Mouse (Mus musculus) monocyte, adult 2 months (primary cell): ENCODE measurements around the gene Stk11ip.
A peak's percentile ranks its signal among the peaks of the same experiment; 100 is the strongest.

ENCODE experiments used
- DNase-seq, 2 experiments: peaks; one replicate each; pipeline ENCODE4 v3.0.0; 2022; ENCODE audit warnings: low spot score in 2 of 2, low read depth in 1 of 2

Stk11ip gene

DNA sequence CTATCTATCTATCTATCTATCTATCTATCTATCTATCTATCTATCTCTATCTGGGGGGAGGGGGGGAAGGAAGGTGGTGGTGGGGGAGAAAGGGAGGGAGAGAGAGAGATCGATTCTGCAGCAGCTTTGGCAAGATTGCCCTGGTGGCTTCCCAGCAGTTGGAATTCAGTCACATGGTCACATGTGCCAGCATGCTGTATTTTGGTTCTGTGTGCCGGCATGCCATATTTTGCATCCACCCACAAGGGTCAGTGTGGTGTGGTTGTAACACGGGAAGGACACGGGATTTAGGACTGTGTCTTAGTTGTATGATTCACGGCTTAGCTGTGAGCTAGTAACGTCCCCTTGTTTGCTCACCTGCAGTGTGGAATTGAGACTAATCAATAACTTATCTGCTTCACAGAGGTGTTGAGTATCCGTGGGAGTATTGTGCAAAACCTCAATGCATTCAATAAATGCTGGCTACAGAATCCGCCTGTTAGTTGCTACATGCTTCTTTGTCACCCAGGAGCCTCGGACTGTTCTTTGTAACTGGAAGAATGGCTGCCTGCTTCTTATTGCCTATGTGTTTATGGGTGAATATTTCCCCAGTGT, 17.4 kb downstream of the Stk11ip start:
- DNase-seq = no peak

DNA sequence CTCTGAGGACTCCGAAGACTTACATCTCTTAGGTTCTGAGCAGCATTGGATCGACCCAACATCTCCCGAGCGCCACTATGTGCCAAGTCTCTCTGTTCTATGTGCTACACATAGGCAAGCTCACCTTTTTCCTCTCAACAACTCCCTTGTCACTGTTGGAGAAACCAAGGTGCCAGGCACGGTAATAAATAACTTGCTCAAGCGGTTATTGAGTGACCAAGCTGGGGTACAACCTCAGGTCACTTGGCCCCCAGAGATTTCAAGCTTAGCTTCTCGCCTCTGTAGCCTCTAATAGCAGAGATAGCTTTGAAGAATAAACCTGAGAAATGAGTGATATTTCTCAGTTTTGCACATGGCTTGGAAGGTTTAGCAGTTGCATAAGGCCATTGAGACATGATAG, 20.2 kb downstream of the Stk11ip start:
- DNase-seq = no peak

DNA sequence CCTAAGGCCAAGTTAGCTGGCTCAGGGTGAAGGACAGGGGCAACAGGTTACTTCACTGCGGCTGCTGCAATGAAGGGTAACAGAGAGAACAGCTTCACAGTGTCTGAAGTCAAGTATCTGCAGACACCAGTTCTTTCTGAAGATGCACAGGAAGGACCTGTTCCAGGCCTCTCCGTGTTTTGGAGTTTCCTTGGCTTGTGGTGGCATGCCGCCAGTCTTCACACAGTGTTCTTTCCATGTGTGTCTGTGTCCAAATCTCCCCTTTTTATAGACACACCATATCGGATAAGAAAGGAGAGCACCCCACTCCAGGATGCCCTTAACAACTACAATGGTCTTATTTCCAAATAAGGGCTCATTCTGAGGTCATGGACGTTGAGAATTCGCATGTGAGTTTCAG, 23.0 kb downstream of the Stk11ip start:
- no peak for DNase-seq

DNA sequence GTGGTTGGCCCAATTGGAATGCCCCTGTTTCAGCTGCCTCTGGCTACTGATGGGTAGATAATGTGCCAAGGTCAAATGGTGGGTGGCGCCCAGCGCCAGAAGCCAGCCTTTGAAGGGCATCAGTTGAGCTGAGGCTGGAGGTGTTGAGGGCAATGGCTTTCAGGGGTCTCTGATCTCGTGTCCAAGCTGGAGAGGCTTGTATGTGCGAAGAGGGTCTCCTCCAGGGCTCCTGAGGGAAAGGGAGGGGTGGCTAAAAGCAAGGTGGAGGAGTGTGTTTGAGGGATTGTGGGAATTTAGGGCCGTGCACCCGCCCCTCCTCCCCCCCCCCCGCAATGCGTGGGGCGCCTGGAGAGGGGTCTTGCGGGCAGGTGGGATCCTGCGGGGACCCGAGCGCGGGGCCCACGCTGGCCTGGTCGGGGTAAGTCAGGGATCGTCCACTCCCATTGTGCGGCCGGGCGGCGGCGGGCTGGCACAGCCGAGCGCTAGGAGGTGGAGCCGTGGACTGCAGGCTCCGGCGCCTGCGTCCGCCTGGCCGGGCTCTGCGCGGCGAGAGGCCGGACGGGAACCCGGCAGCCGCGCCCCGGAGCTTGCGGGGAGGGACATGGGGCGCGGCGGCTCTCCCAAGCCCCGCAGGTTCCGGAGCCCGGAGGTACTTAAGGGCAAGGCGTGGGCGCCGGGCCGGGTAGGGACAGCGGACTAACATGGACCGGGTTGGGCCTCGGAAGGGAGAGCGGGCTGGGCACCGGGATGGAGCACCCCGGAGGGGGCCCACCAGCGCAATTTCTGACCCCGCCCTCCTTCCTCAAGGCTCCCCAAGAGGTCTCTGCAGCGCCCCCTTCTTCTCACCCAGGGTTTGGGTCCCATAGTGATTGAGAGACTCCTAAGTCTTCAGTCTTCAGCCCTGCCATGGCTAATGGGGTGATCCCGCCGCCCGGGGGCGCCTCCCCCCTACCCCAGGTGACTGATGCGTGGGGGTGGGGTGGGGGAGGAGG, 24.9 kb downstream of the Stk11ip start, which contains the start of gene Slc4a3:
TSS of gene Slc4a3 (plus strand) at position 302 of the 992 bp plus-strand sequence.
- DNase-seq = no peak

DNA sequence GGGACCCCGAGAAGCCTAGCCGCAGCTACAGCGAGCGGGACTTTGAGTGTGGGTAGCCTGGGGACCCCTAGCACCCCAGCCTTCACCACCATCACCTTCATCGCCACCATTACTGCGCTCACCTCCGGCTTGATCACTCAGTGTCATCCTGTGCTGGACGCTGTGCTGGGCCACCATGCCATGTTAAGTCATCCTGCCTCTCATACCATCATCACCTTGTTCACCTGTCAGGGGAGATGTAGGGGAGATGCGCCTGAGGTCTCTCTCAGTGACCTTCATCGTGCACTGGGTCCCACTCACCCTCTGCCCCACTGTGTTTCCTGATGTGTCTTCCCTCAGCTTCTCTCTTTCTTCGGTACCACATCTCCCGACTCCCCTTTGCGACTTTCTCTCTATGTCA, 26.0 kb downstream of the Stk11ip start:
- DNase-seq = no peak

DNA sequence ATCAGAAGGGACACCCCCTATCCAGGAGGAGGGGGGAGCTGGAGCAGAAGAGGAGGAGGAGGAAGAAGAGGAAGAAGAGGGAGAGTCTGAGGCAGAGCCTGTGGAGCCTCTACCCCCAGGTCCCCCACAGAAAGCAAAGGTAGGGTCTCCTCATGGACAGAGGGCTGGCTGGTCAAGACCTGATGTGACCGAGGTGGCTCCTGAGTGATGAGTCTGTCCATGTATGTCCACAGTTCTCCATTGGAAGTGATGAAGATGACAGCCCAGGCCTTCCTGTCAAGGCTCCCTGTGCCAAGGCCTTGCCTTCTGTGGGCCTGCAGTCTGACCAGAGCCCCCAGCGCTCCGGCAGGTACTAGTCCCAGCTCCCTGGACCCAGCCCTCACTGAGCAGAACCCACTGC, 26.8 kb downstream of the Stk11ip start:
- DNase-seq = no peak

DNA sequence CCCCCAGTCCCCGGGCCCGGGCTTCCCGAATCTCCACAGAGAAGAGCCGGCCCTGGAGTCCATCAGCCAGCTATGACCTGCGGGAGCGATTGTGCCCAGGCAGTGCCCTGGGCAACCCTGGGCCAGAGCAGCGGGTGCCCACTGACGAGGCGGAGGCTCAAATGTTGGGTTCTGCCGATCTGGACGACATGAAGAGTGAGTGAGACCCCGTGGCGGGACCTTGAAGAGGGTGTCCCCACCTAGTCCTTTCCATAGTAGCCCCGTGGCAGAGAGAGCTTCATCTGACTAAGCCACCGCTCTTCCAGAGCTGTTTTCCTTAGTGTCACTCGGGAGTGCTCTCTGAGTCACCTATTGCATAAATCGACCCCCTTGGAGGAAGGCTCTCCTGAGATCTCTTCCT, 27.5 kb downstream of the Stk11ip start:
- DNase-seq = no peak

DNA sequence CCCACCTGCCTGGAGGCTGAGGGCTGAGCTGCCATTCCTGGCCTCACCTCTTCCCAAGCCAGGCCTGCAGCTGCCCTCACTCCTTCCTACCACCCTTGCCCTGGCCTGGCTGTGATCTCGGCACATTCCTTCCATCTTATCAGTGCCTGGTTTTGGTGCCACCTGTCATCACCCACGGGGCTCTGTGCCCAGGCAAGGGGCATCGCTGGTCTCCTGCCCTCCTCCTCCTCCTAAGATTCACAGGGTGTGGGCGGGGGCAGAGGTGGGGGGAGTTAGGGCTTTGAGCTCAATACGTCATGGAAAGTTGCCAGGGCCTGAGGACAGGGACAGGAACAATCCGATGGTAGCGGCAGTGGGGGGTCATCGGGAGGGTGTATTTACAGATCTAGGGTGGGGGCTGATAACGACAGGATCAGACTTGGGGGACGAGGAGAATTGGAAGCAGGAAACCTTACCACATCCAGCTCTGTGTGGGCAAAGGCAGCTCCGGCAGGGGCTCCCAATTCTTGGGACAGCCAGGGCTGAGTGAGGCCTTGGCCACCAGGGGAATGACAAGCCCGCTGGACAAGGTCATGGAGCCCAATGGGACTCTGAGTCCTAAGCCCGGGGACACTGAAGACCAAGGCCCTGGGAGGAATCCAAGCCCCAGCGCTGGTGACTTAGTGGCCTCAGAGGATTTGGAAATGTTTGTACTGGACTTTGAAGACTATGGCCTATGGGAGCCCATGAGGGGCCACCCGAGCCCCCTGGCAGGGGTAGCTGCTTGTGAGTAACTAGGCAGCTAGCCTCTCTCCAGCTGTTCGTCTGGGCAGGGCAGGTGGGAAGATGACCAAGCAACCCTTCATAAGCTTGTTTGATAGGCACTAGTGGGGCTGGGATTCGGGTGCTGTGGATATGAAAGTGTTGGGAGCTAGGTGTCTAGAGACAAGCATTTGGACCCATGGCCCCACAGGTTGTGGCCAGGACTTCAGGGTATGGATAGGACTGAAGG, 28.3 kb downstream of the Stk11ip start:
- DNase-seq = no peak

DNA sequence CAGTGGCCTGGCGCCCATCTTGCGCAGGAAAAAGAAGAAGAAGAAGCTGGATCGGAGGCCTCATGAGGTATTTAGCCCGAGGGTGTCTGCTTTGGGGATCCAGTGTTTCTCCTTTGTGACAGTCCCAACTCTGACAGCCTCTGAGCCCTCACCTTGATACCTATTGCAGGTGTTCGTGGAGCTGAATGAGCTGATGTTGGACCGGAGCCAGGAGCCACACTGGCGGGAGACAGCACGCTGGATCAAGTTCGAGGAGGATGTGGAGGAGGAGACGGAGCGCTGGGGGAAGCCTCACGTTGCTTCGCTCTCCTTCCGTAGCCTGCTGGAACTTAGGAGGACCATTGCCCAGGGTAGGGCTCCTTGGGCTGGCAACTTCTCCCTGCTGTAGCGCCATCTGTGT, 29.3 kb downstream of the Stk11ip start:
- DNase-seq = no peak

DNA sequence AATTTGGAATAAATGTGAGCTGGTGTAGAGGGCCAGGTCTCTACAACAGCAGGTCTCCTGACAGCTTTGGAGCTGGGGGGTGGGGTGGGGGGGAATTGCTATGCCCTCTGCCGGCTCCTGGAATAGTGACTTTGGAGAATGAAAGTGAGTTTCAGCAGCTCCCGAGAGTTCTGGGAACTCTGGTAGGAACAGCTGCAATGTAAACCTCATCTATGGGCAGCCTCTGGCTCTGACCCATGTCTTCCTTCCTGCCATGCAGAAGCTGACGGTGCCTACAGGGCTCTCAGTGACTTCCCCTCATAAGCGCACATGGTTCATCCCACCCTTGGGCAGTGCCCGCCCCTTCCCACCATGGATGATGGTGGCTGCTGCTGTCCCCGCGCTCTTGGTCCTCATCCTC, 34.4 kb downstream of the Stk11ip start:
- no peak for DNase-seq

DNA sequence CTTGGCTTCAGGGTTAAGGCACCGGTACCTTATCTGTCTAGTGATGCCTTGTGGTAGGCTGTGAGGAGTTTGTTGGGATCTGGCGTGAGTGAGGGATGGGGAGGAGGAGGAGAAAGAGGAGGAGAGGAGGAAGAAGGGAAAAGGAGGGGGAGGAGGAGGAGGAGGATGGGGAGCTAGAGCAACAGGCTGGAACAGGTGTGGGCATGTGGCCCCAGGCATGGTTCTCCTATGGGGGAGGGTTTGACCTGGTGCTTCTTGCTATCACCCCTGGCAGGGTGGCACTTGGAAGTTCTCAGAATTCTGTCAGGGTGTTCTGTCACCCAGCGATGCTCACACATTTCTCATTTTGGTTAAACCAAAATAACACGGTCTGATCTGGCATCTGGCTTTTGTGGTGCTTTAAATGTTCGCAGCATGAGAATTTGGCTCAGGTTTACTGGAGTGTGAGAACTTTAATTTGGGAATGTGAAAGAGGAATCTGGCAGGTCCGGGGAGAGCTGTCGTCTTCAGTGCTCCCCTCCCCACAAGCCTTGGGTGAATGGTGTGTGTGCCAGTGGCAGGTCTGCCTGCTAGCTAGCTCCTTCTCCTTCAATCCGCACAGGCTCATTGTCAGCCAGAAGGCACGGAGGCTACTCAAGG, 34.9 kb downstream of the Stk11ip start:
- no peak for DNase-seq

DNA sequence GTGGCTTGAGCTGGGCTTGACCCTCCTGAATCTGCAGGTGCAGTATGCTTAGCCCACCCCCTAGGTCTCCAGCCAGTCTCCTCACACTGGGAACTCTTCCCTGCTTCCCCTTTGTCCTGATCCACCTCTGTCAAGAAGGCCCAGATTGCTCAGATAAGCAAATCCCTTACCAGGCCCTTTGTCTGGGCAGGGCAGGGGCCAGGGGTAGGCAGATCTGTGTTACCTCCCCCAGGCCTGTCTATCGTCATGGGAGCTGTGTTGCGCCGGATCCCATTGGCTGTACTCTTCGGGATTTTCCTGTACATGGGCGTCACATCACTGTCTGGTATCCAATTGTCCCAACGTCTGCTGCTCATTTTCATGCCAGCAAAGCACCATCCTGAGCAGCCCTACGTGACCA, 35.7 kb downstream of the Stk11ip start:
- DNase-seq = no peak

DNA sequence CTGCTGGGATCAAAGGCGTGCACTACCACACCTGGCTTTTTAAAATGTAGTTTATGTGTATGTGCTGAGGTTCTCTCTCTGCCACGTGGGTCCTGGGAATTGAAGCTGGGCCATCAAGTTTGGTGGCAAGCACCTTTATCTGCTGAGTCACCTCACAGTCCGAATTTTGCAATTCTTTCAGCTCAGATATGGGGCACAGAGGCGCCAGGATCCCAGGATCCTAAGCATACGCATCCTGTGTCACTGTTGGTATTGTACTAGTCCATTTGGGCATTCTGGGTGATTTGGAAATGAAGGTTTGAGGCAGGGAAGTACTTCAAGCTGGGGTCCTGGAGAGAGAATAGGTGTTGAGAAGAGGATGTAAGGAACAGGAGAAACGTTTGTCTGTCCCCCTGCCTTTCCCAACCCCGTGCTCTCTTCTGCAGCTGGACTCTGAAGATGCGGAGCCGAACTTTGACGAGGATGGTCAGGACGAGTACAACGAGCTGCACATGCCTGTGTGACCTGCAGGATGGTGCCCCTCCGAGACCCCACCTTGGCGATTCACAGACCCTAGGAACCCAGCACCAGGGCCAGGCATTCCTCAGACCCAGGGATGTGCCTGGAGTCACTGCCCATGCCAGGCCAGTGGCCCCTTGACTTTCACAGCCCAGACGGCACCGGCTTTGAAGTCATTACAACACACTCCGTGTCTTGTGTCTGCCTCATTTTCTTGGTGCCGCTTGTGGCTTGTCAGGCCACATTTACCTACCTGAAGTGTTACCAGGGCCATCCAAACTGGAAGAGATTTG, 37.3 kb downstream of the Stk11ip start:
- DNase-seq = no peak

DNA sequence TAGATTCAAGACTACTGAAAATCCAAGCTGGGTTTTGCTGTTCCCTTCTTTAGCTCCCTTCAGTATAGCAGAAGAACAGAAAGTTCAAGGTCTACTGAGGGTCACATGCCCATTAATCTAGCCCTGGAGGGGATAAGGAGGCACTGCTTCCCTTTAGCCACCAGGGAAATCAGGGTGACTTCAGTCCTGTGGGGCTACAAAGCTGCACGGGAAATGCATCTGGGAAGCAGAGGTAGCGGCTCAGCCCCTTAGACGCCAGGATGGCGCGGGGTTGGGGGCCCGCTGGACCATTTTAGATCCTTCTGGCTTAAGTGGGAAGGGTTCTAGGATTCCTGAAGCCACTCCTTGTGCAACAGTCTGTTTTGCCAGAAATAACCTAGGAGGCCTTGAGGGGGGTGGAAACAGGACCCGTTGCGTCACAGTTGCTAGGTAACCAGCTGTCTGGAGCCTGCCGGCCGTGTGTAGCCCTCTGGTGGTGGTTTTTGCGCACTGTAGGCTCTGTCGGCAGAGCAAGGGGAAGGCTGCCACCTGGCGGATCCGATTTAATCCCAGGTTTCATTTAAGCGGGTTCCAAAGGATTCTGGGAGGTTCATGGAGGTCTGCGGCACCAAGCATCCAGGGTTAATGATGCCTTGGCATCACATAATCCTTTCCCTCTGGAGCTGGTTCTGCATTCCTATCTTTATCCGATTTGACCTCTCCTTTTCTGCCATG, 38.0 kb downstream of the Stk11ip start:
- DNase-seq = peak; percentile 33 to 49

DNA sequence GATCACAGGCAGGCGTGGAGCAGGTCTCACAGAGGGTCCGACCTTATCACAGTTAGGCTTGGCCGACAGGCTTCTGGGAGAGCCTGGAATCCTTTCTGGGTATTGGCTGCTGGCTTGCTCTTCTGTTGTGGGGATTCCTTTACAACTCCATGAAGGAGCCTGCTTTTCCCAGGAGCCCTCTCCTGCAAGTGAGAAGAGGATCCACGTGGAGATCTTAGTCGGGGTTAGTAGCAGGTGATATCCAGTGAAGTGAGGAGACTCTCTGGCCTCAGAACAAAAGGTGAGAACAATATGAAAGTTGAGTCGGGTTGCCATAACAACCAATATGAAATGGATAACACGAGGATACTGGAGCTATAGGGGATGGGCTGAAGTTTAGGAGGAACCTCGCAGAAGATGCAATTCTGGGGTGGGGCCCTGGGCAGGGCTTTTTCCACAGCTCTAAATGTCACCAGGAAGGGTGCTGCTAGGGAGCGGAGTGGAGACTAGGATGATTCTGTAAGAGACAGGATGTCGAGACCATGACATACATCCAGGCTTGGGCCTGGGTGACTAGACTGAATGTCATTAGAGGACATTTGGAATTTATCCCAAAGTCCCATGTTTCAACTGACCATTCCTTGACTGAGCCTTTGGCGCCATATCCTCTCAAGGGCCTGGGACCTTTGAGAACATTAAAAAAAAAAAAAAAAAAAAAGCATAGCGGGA, 39.0 kb downstream of the Stk11ip start:
- no peak for DNase-seq

DNA sequence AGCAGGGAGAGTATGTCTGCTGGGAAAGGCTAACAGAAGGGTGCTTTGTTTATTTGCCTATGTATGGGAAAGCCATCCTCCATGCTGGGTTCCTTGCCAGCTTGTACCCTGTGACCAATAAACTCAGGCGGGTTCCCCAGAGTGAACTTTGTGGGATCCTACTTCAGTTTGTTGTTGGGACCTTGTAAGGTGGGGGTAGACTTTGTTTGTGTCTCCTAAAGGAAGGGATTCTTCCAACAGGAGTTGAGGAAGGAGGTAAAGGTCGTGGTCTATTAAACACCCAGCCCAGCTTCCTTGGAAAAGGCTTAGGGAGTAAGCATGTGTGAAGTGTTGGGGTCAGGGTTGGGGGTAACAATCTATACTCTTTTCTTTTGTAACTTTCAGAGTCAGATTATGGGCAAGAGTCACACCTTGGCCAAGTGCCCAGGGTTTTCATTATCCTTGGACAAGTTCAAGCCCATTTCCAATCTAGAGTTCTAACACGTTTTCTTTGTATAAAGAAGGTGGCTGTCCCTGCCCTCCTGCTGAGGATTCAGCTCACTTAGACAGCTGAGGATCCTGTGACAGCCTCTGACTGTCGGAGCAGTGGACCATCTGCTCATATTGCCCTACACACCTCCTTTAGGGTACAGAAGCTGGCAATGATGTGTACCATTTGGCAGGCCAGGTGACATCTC, 40.0 kb downstream of the Stk11ip start:
- DNase-seq = no peak

DNA sequence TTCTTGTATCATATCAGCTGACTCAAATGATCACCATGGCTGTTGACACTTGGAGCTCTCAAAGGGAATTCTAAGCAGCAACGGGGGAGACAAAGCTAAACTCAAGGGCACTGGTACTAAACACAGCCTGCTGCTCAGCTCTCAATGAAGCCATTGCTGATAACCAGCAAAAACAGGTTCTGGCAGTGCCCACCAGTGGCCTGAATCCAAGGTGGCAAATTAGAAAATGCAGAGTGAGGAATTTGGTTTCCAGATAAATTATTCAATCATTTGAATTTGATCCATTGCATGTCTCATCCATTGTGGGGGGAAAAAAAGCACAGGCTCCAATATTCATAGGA, 40.5 kb downstream of the Stk11ip start:
- no peak for DNase-seq

DNA sequence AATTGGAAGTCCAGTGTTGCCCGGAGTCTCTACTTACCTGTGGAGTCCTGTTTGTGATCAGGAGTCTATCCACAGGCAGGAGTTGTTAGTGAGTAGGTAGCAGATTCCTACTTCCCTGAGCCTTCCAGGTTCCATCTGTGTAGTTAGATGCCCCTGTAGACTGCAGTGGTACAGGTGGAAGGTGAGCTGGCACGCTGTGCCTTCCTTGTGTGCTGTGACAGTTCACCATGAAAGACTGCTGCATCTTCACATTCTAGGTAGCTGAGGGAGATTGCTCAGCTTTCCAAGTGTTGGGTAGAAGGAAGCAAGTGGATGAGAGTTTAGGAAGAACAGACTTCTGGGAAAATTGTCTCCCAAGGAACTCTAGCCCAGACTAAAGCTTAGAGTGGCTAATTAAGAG, 42.8 kb downstream of the Stk11ip start:
- no peak for DNase-seq
